Mouse (Mus musculus) monocyte, adult 5-6 weeks (primary cell): Measurements from ENCODE around the gene Crebbp. TPM values are rescaled to one million over a fixed set of nuclear protein-coding genes. Genes with fewer than 3 reads are reported as not detected.
A peak's percentile ranks its signal among the peaks of the same experiment; 100 is the strongest.
"Not testable (repeated sequence)": the region's sequence is repeated elsewhere in the genome, so short reads cannot be mapped to it uniquely, and the experiment has no call there.

Experiments
- ATAC-seq: fragments of 153-309, 156-312 bp; replicated peaks from 2 replicates; pipeline ENCODE4 v1.8.0; 2017; ENCODE audit warnings: mild to moderate bottlenecking; ENCODE audit not compliant: low TSS enrichment, insufficient number of reproducible peaks, severe bottlenecking, poor library complexity, low FRiP score
- total RNA-seq: library from RNA; stranded (forward); fragments of 200-1000, 200-491, 200-594 nt; gene quantifications from 3 replicates; pipeline ENCODE4 v1.2.3, GENCODE M21; 2017

Gene Crebbp
- total RNA-seq, 1 experiment from 2014 or later, result 40.6 TPM

- ATAC-seq, result no peak
Measured at GRCm38 (mm10) chr16:4168476-4168875, 45.3 kb downstream of the Crebbp start.

GRCm38 (mm10) chr16:4160898-4161247, 52.9 kb downstream of the Crebbp start:
- no peak for ATAC-seq

GRCm38 (mm10) chr16:4160246-4160897, 53.4 kb downstream of the Crebbp start:
- ATAC-seq, result no peak

GRCm38 (mm10) chr16:4153121-4153520, 60.7 kb downstream of the Crebbp start:
- no peak for ATAC-seq

- ATAC-seq, result no peak
Measured at GRCm38 (mm10) chr16:4138541-4138940, 75.3 kb downstream of the Crebbp start.

GRCm38 (mm10) chr16:4133754-4134153, 80.0 kb downstream of the Crebbp start:
- ATAC-seq, result no peak

- no peak for ATAC-seq
Measured at GRCm38 (mm10) chr16:4128894-4129293, 84.9 kb downstream of the Crebbp start.

GRCm38 (mm10) chr16:4117072-4117471, 96.7 kb downstream of the Crebbp start:
- 0 out of 2 replicates have a peak, but pooled peaks have one; percentile 27 for ATAC-seq

GRCm38 (mm10) chr16:4100374-4100773, 113.4 kb downstream of the Crebbp start:
- no peak for ATAC-seq

- ATAC-seq, result no peak
Measured at GRCm38 (mm10) chr16:4097521-4097920, 116.3 kb downstream of the Crebbp start.

GRCm38 (mm10) chr16:4096898-4097297, 116.9 kb downstream of the Crebbp start:
- no peak for ATAC-seq

- no peak for ATAC-seq
Measured at GRCm38 (mm10) chr16:4096141-4096540, 117.7 kb downstream of the Crebbp start.

- ATAC-seq, result no peak
Measured at GRCm38 (mm10) chr16:4087214-4087913, 126.4 kb downstream of the Crebbp start.

- ATAC-seq, result no peak
Measured at GRCm38 (mm10) chr16:4085851-4086387, 127.9 kb downstream of the Crebbp start.

- no peak for ATAC-seq
Measured at GRCm38 (mm10) chr16:4085051-4085450, 128.7 kb downstream of the Crebbp start.

- not testable (repeated sequence) for ATAC-seq
Measured at GRCm38 (mm10) chr16:4080419-4080818, 133.4 kb downstream of the Crebbp start.

- no peak for ATAC-seq
Measured at GRCm38 (mm10) chr16:4079656-4080055, 134.1 kb downstream of the Crebbp start.

- not testable (repeated sequence) for ATAC-seq
Measured at GRCm38 (mm10) chr16:4078302-4078701, 135.5 kb downstream of the Crebbp start.

GRCm38 (mm10) chr16:4077384-4078061, 136.3 kb downstream of the Crebbp start, which contains the start of gene Trap1:
Gene Trap1 (minus strand): TSS chr16:4077827.
- ATAC-seq, result peak; percentile 90
